Mouse (Mus musculus): ENCODE data around the gene Prkcg. TPM values are rescaled to one million over a fixed set of nuclear protein-coding genes. Genes with fewer than 3 reads are reported as not detected.
"Not testable (repeated sequence)": the region's sequence is repeated elsewhere in the genome, so short reads cannot be mapped to it uniquely, and the experiment has no call there.

Gene Prkcg
- polyA plus RNA-seq, 1 experiment from 2014 or later, result 0.03 TPM

- ATAC-seq (ENCODE audit: low read depth) (no peak), DNase-seq (no peak)
- H3K9me3 ChIP-seq (replicated peaks), result no peaks in the 10 kb centered on the region
- no peaks in the 10 kb centered on the region for H3K36me3 ChIP-seq
- H3K27ac ChIP-seq, result 0 out of 2 replicates have a peak overlapping the region, but pooled peaks have one; percentile 34
- H3K4me1 ChIP-seq (replicated peaks), result peaks cover 65% of the 10 kb centered on the region
- H3K9ac ChIP-seq, result peak overlapping the region; percentile 49
- H3K4me2 ChIP-seq, result peak overlapping the region; percentile 61
- peak overlapping the region; percentile 43 for H3K4me3 ChIP-seq (replicated peaks)
- 44% methylated on average over 6 of the region's 6 CpGs for WGBS (ENCODE audit: insufficient replicate concordance)
- H3K27me3 ChIP-seq, result no peaks in the 10 kb centered on the region
These were observed 2.2 kb downstream of the Prkcg start for GRCm38 (mm10) chr7:3291197-3291596.

- peaks cover 65% of the 10 kb centered on the region for H3K4me1 ChIP-seq (replicated peaks)
- ATAC-seq (ENCODE audit: low read depth) (no peak), DNase-seq (no peak)
- peaks cover 2% of the 10 kb centered on the region for H3K36me3 ChIP-seq
- H3K27me3 ChIP-seq, result no peaks in the 10 kb centered on the region
- no peaks in the 10 kb centered on the region for H3K9me3 ChIP-seq (replicated peaks)
- no peak overlapping the region; the same call in 1 of the 2 replicates for H3K9ac ChIP-seq
- peak overlapping the region; percentile 12; the same call in 1 of the 2 replicates for H3K4me3 ChIP-seq (replicated peaks)
- peak overlapping the region; percentile 5; the same call in 1 of the 2 replicates for H3K27ac ChIP-seq
- WGBS (ENCODE audit: insufficient replicate concordance), result 63% methylated on average over 3 of the region's 3 CpGs
- peak overlapping the region; percentile 61 for H3K4me2 ChIP-seq
These were observed 2.8 kb downstream of the Prkcg start for GRCm38 (mm10) chr7:3291764-3292163.

GRCm38 (mm10) chr7:3292271-3292670, 3.3 kb downstream of the Prkcg start:
- not testable (repeated sequence) for H3K4me3 ChIP-seq (replicated peaks)
- H3K27ac ChIP-seq, result peak overlapping the region; percentile 5; the same call in 1 of the 2 replicates
- peaks cover 65% of the 10 kb centered on the region for H3K4me1 ChIP-seq (replicated peaks)

GRCm38 (mm10) chr7:3292791-3293190, 3.8 kb downstream of the Prkcg start:
- Histone ChIP-seq H3K9me3 (replicated peaks) (no peaks in the 10 kb centered on the region), H3K9ac (peak overlapping the region; percentile 33; the same call in 1 of the 2 replicates), H3K4me1 (replicated peaks) (peaks cover 65% of the 10 kb centered on the region), H3K27me3 (no peaks in the 10 kb centered on the region), H3K4me2 (peak overlapping the region; percentile 61), H3K27ac (0 out of 2 replicates have a peak overlapping the region, but pooled peaks have one; percentile 5), H3K4me3 (replicated peaks) (peak overlapping the region; percentile 52), H3K36me3 (peaks cover 9% of the 10 kb centered on the region)
- DNase-seq (peak; percentile 58), ATAC-seq (ENCODE audit: low read depth) (peak; percentile 68)
- 2% methylated on average over 14 of the region's 14 CpGs for WGBS (ENCODE audit: insufficient replicate concordance)

More at GRCm38 (mm10) chr7:3292271-3292670, 3.3 kb downstream of the Prkcg start:
- H3K36me3 ChIP-seq; H3K9ac ChIP-seq; H3K9me3 ChIP-seq (replicated peaks); H3K27me3 ChIP-seq; ATAC-seq (ENCODE audit: low read depth); DNase-seq: not testable (repeated sequence)
- 55% methylated on average over 12 of the region's 12 CpGs for WGBS (ENCODE audit: insufficient replicate concordance)
- peak overlapping the region; percentile 61 for H3K4me2 ChIP-seq

GRCm38 (mm10) chr7:3294794-3295193, 5.8 kb downstream of the Prkcg start:
- H3K27ac ChIP-seq, result no peak overlapping the region
- DNase-seq, result no peak
- 39% methylated on average over 1 of the region's 1 CpGs for WGBS (ENCODE audit: insufficient replicate concordance)
- peaks cover 50% of the 10 kb centered on the region for H3K4me1 ChIP-seq (replicated peaks)
- 0 out of 2 replicates have a peak, but pooled peaks cover 3% of the 10 kb centered on the region for H3K27me3 ChIP-seq
- H3K9ac ChIP-seq, result no peak overlapping the region
- no peak for ATAC-seq (ENCODE audit: low read depth)
- H3K4me2 ChIP-seq, result no peak overlapping the region
- peaks cover 17% of the 10 kb centered on the region for H3K36me3 ChIP-seq
- no peaks in the 10 kb centered on the region for H3K9me3 ChIP-seq (replicated peaks)
- H3K4me3 ChIP-seq (replicated peaks), result no peak overlapping the region

- peaks cover 6% of the 10 kb centered on the region for H3K27me3 ChIP-seq
- no peak overlapping the region for H3K27ac ChIP-seq
- H3K9me3 ChIP-seq (replicated peaks), result no peaks in the 10 kb centered on the region
- no peak for DNase-seq
- ATAC-seq (ENCODE audit: low read depth), result no peak
- peaks cover 43% of the 10 kb centered on the region for H3K4me1 ChIP-seq (replicated peaks)
- no peak overlapping the region for H3K9ac ChIP-seq
- WGBS (ENCODE audit: insufficient replicate concordance), result 29% methylated on average over 5 of the region's 5 CpGs
- H3K4me2 ChIP-seq, result no peak overlapping the region
- no peak overlapping the region for H3K4me3 ChIP-seq (replicated peaks)
- H3K36me3 ChIP-seq, result peaks cover 17% of the 10 kb centered on the region
These were observed 6.5 kb downstream of the Prkcg start for GRCm38 (mm10) chr7:3295321-3296110.

GRCm38 (mm10) chr7:3296711-3297110, 7.7 kb downstream of the Prkcg start:
- Histone ChIP-seq H3K4me2 (no peak overlapping the region), H3K4me3 (replicated peaks) (no peak overlapping the region), H3K4me1 (replicated peaks) (peaks cover 31% of the 10 kb centered on the region), H3K9ac (no peak overlapping the region), H3K36me3 (peaks cover 17% of the 10 kb centered on the region), H3K27ac (no peak overlapping the region), H3K9me3 (replicated peaks) (no peaks in the 10 kb centered on the region), H3K27me3 (peaks cover 18% of the 10 kb centered on the region)
- 83% methylated on average over 16 of the region's 16 CpGs for WGBS (ENCODE audit: insufficient replicate concordance)
- DNase-seq (no peak), ATAC-seq (ENCODE audit: low read depth) (no peak)

- no peak for ATAC-seq (ENCODE audit: low read depth)
- WGBS (ENCODE audit: insufficient replicate concordance), result 43% methylated on average over 7 of the region's 7 CpGs
- H3K27me3 ChIP-seq, result peaks cover 52% of the 10 kb centered on the region
- no peak overlapping the region for H3K27ac ChIP-seq
- H3K4me1 ChIP-seq (replicated peaks), result peaks cover 15% of the 10 kb centered on the region
- no peak overlapping the region for H3K9ac ChIP-seq
- no peak overlapping the region for H3K4me2 ChIP-seq
- H3K4me3 ChIP-seq (replicated peaks), result no peak overlapping the region
- no peaks in the 10 kb centered on the region for H3K9me3 ChIP-seq (replicated peaks)
- H3K36me3 ChIP-seq, result peaks cover 17% of the 10 kb centered on the region
- DNase-seq, result no peak
These were observed 11.1 kb downstream of the Prkcg start for GRCm38 (mm10) chr7:3299941-3300617.

- DNase-seq, result no peak
- Histone ChIP-seq H3K9me3 (replicated peaks) (no peaks in the 10 kb centered on the region), H3K4me2 (no peak overlapping the region), H3K36me3 (peaks cover 17% of the 10 kb centered on the region), H3K27me3 (peaks cover 62% of the 10 kb centered on the region), H3K4me3 (replicated peaks) (no peak overlapping the region), H3K27ac (no peak overlapping the region), H3K9ac (no peak overlapping the region), H3K4me1 (replicated peaks) (peaks cover 10% of the 10 kb centered on the region)
- 50% methylated on average over 8 of the region's 8 CpGs for WGBS (ENCODE audit: insufficient replicate concordance)
- no peak for ATAC-seq (ENCODE audit: low read depth)
These were observed 12.1 kb downstream of the Prkcg start for GRCm38 (mm10) chr7:3300891-3301627.

GRCm38 (mm10) chr7:3301628-3302555, 12.9 kb downstream of the Prkcg start:
- Histone ChIP-seq H3K27me3 (peaks cover 68% of the 10 kb centered on the region), H3K4me1 (replicated peaks) (peaks cover 10% of the 10 kb centered on the region), H3K9ac (no peak overlapping the region), H3K9me3 (replicated peaks) (no peaks in the 10 kb centered on the region), H3K4me3 (replicated peaks) (peak overlapping the region; percentile 25), H3K27ac (no peak overlapping the region), H3K36me3 (peaks cover 14% of the 10 kb centered on the region), H3K4me2 (peak overlapping the region; percentile 50)
- 4% methylated on average over 33 of the region's 33 CpGs for WGBS (ENCODE audit: insufficient replicate concordance)
- no peak for DNase-seq
- peak; percentile 41; the same call in 1 of the 2 replicates for ATAC-seq (ENCODE audit: low read depth)

Data from liver, embryonic 13.5 days (tissue).